Mouse (Mus musculus) gastrocnemius, postnatal 10 days (tissue): ENCODE results near the gene Clic6. TPM values are rescaled to one million over a fixed set of nuclear protein-coding genes. Genes with fewer than 3 reads are reported as not detected.

Experiments
- total RNA-seq, 2 experiments: library from RNA; stranded (reverse); gene quantifications; 2 replicates each; pipeline ENCODE4 v1.2.3; 2021

The Clic6 gene
- total RNA-seq, 2 experiments from 2014 or later: 0.14 to 0.16 TPM

Other genes with a start within 250 kb of the Clic6 start
- gene Kcne2, start 193.3 kb upstream of the Clic6 start, total RNA-seq: not detected
- gene Smim11, start 184.4 kb upstream of the Clic6 start, total RNA-seq: 10 to 100 TPM; 81.1 to 84.7 TPM
- not detected for gene Fam243, start 164.3 kb upstream of the Clic6 start, total RNA-seq
- gene Kcne1, start 126.3 kb upstream of the Clic6 start, total RNA-seq: not detected
- gene Rcan1, start 14.9 kb upstream of the Clic6 start, total RNA-seq: 10 to 100 TPM; 45.3 to 51.6 TPM